Mouse (Mus musculus) right cerebral cortex, postnatal 25 days (tissue): Measurements from ENCODE around the gene Slc29a2.

Source experiments
- DNase-seq: peaks from one replicate; pipeline ENCODE4 v3.0.0; 2022

Slc29a2 gene

DNA sequence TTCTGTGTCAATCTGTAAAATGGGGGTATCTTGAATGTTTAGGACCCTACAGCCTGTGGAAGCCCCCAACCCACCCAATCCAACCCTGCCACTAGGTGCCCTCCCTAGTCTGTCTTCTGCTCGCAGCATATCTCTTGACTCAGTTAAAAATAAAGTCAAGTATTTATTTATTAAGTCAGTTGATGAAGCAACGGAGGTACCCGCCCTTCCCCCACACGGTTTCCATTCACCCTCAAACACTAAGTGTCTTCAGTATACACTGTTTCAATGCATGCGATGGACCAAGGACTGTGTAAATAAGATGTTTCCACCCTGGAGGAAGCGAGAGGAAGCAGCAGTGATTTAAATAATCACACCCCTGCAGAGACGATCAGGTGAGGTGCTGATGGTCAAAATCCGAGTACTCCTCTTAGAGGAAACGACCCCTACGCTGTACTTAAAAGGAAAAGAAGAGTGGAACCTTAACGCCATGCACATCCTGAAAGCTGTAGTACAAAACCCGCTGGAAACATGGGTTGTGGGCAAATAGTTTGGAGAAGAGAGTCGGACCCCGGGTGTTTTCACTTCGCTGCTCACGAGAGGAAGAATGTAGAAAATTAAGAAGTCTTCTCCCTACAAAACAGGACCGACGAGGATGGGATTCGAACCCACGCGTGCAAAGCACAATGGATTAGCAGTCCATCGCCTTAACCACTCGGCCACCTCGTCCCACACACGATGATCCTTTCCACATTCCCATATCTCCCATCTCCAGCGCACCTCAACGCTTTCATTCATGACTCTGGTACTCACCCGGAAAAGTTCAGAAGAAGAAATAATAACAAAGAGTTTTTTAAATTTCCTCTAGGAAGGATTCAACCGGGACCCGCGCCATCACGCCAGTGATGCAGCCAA lies 14.3 kb downstream of the Slc29a2 start:
- peak; percentile 81 for DNase-seq

DNA sequence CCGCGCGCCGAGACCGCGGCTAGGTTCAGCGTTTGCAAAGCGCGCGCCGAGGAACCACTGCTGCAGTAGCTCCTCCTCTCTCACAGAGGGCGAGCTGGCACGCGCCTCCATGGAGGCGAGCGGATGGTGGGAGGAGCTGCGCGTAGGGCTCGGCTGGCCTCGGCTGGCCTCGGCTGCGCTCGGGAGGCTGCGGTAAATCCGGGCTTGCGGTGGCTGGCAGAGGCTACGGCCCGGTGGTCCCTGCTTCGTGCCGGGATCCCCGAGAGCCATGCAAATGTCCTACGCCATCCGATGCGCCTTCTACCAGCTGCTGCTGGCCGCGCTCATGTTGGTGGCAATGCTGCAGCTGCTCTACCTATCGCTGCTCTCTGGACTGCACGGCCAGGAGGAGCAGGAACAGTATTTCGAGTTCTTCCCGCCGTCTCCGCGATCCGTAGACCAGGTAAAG lies 15.1 kb downstream of the Slc29a2 start, which contains the start of the genes B4gat1 and AC124502.3:
Gene B4gat1 (plus strand): TSS at position 118 of the 448 bp plus-strand sequence.
Gene AC124502.3 (plus strand): TSS at position 183 of the 448 bp plus-strand sequence.
- peak; percentile 93 for DNase-seq

DNA sequence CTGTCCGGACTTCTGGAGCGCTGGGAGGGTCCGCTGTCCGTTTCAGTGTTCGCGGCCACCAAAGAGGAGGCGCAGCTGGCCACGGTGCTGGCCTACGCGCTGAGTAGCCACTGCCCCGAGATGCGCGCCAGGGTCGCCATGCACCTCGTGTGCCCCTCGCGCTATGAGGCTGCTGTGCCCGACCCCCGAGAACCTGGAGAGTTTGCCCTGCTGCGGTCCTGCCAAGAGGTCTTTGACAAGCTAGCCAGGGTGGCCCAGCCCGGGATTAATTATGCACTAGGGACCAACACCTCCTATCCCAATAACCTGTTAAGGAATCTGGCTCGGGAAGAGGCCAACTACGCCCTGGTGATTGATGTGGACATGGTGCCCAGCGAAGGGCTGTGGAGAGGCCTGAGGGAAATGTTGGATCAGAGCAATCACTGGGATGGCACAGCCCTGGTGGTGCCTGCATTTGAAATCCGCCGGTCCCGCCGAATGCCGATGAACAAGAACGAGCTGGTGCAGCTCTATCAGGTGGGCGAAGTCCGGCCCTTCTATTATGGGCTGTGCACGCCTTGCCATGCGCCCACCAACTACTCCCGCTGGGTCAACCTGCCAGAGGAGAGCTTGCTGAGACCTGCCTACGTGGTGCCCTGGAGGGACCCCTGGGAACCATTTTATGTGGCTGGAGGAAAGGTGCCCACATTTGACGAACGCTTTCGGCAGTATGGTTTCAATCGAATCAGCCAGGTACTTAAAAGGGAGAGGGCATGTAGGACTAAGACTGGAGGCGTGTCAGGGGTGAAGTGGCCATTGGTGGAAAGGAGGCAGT lies 15.8 kb downstream of the Slc29a2 start:
- no peak for DNase-seq

DNA sequence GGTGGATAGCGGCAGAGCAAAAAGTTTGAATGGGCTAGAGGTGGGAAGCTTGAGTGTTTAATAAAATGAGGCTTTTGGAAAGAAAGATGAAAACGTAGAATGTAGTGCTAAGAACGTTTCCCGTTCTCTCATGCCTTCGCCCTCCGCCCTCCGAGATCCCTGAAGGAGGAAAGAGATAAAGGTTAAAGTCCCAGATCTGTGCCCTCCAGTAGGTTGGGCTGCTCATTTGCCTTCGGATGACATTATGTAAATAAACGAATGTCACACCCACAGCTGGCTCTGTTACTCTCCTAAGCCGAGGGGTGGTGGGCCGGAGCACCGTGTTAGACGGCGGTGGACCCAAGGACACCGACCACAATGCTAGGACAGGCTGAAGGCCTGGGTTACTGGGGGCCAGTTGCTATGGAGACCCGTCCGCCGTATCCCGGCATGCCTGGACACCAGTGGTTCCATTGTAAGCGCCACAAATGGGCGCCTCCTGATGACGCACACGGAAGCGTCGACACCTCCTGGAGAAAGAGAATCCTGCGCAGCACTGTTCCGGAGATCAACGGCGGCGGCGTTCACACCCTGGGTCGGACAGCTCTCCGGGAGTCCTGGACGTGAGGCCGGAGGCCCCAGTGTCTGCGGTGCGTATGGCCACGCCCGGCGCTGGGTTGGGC lies 17.3 kb downstream of the Slc29a2 start, which contains the start of gene Brms1:
Gene Brms1 (plus strand): TSS at position 493 of the 662 bp plus-strand sequence.
- DNase-seq: peak; percentile 93

DNA sequence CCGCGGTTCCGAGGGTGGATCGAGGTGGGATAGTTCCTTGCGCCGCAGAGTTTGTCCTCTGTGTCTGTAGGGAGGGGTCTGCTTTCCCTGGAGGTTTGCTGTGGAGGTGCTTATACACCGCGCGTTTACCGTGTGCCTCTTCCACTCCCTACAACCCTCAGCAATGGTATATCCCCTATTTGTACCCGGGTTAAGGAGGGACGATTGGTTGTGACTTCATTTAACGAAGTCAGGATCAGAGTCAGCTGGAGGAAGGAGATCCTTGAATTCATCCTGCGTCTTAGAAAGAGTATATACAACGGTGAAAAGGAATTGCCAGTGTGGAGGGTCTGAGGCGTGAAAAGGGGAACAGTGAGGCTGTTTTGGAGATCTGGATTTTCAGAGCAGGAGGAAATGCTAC lies 17.9 kb downstream of the Slc29a2 start:
- DNase-seq: no peak

DNA sequence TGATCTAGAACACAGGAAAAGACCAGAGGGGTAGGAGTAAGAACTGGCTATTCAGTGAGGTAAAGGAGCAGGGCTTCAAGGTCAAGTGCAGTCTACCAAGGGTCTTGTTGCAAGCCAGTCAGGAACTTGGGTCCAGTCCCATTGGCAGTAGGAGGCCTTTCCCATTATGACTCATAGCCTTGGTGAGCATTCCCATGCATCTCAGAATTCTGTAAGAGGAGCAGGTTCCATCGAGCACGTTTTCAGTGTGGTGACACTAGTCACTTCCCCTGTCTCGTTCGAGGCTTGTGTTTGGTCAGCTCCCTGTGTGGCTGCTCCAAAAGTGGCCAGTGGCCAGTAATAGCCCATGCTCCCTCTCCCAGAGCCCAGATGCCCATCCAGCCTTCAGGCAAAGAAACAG lies 21.9 kb downstream of the Slc29a2 start:
- no peak for DNase-seq

DNA sequence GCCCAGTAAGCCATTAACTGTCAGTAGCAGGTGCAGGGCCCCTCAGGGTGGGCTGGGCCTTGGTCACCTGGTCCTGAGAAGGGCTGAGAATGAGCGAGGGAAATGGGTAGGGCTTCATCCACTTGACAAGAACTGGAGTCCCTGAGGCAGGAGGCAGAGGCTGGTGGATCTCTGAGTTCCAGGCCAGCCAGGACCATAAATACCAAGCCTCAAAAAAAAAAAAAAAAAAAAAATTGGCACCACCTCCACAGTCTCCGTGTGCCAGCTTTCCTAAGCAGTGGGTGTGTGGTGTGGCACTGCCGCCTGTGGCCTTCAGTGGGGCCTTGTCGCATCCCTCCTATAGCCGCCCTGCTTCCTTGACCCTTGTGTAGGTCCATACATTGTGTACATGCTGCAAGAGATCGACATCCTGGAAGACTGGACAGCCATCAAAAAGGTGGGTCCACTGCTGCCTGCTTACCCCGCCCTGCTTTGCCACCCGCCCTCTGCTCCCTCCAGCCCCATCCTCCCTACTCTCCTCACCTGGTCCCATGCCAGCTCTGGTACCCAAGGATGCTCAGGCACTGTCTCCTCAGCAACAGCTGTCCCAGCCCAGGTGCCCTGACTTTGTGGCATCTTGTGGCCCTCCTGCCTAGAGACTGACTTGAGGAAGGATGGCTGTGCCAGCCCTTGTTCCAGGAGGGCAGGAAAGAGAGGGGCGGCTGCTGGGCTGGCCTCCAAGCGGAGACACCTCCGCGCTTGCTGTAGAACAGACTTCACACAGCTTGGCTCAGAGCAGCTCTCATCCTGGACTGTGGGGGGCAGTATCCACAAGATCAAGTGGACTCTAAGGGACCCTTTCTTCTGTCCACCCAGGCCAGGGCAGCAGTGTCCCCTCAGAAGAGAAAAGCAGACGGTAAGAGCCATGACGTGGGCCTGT lies 24.7 kb downstream of the Slc29a2 start:
- no peak for DNase-seq

DNA sequence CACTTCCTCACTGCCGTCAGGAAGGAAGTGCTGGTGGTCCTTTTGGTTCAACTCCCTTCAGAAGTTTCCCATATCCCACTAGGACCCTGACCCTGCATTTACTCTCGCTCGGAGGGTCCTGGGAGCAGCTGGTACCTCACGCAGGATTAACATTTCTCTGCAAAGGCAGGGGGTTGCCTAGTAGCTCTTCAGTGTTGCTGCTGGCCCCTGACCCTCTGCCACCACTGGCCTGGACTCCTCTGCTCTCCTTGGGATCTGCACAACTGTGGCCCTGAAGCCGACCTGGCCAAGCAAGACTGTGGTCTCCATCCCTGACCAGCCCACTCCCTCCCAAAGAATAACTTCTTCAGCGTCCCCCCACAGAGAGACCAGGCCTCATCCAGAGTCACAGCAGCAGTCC lies 25.7 kb downstream of the Slc29a2 start:
- no peak for DNase-seq

DNA sequence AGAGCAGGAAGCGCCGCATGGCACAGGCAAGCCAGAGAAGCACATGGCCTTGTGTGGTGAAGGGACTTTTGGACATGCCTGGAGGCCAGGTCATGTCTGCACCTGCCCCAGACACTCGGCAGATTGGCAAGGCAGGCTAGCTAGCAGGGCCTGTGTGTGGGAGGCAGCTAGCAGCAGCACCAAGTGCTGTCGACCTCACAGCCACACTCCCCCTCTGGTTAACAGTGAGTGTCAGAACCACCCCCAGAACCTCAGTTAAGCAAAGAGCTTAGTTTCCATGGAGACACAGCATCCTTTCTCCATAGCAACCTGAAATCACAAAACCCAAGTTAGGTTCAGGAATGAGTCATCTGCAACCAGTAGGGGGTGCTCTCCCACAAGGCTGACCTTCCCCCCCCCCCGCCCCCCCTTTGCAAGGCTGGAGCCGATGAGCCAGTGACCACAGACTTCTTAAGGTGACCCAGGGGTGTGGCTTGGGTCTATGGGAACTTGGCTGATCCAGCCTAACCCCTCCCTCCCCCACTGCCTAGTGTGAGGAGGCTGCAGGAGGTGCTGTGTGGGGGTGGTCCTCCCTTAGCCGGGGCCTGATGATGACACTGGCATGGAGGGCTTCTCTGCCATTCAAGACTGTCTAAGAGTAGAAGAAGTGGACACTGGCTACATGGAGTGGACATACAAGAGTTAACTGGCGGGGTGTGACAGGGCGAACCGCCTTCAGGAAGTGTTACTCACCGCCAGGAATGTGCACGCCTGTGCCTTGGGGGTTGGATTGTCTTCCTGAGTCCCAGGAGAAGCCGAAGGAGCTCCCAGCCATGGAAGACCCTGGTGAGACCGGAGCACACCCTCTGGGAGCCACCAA lies 26.6 kb downstream of the Slc29a2 start, which contains the start of gene Rin1:
Gene Rin1 (plus strand): TSS at position 435 of the 859 bp plus-strand sequence.
- no peak for DNase-seq

DNA sequence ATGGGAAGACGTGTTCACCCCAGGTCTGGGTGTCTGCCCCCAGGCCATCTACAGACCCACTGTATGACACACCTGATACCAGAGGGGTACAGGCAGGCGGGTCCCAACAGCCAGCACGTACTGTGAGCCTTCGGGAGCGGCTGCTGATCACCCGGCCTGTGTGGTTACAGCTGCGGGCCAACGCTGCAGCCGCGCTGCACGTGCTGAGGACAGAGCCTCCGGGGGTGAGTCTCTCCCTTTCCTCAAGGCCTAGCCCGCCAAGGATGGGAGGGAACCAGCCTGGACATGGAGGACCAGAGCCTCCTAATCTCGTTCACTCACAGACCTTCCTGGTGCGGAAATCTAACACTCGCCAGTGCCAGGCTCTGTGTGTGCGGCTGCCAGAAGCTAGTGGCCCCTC lies 27.4 kb downstream of the Slc29a2 start:
- no peak for DNase-seq

DNA sequence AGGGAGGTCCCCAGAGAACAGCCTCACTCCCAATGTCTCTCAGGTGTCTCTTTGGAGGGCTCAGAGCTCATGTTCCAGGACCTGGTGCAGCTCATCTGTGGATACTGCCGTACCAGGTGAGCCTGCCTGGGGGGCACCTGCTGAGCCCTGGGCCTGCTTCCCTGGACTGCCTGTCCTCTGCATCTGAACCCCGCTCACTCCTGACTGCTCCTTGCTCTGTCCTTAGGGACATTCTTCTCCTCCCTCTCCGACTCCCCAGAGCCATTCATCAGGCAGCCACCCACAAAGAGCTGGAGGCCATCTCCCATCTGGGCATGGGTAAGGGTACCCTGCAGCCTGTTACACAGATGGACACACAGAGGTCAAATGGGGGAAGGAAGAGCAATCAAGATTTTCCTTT lies 27.9 kb downstream of the Slc29a2 start:
- no peak for DNase-seq

DNA sequence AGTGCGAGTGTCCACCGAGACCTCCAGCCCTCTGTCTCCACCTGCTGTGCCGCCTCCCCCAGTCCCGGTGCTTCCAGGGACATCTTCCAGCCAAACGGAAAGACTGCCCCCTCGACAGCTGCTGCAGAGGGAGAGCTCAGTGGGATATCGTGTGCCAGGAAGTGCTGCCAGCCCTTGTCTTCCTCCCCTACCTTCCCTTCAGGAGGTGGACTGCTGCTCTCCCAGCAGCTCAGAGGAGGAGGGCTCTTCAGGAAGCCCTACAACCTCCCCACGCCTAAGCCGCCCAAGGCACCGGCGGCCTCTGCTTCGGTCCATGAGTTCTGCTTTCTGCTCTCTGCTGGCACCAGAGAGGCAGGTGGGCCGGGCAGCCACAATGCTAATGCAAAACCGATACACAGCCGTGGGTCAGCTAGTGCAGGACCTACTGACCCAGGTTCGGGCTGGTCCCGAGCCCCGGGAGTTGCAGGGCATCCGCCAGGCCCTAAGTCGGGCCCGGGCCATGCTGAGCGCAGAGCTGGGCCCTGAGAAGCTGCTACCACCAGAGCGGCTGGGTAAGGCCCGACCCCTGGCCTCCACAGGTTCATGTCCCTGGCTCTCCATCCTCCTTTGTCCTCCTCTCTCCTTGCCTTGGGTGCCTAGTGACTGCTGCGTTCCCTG lies 28.6 kb downstream of the Slc29a2 start:
- DNase-seq: no peak

DNA sequence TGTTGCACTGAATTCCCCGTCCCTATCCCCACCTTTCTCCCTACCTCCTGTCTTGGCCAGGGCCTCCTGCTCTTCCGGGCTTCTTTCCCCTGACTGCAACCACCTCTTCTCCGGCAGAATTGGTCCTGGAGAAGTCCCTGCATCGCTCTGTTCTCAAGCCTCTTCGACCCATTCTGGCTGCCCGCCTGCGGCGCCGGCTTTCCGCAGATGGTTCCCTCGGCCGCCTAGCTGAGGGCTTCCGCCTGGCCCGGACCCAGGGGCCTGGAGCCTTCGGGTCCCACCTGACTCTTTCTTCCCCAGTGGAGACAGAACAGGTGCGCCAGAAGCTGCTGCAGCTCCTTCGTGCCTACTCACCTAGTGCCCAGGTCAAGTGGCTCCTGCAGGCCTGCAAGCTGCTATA lies 29.2 kb downstream of the Slc29a2 start:
- no peak for DNase-seq

DNA sequence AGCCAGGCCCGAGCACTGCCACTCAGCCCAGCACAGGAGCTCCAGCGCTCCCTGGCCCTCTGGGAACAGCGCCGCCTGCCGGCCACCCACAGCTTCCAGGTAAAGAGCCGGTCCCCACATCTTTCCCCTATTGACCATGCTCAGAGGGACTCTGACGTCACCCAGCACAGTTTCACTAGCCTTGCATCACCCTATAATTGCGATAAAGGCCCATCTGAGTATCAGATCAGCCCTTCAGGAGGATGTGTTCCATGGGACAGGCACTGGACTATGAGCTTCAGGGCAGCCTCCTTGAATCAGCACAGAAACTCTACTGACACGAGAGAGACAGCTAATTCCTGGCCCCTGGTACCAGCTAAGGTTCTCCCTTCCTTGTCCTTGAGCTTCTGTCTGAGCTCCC lies 30.2 kb downstream of the Slc29a2 start:
- no peak for DNase-seq

DNA sequence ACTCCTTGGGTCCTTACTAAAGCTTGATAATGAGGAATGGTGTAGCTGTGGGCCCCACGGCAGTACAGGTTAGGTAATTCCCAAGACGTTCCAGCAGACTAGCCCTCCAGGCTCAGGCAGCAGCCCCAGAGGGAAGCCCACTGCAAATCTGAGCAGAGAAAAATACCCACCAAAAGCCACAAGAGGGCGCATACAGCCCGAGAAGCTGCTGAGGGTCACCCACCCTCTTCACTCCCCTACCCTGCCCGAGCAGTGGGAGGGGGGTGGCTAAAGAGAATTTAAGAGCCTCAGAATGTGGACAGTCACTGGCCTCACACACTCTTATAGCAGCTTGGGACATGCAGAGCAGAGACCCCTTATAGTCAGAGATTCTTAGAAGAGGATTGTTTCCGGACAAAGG lies 32.6 kb downstream of the Slc29a2 start:
- DNase-seq: no peak

DNA sequence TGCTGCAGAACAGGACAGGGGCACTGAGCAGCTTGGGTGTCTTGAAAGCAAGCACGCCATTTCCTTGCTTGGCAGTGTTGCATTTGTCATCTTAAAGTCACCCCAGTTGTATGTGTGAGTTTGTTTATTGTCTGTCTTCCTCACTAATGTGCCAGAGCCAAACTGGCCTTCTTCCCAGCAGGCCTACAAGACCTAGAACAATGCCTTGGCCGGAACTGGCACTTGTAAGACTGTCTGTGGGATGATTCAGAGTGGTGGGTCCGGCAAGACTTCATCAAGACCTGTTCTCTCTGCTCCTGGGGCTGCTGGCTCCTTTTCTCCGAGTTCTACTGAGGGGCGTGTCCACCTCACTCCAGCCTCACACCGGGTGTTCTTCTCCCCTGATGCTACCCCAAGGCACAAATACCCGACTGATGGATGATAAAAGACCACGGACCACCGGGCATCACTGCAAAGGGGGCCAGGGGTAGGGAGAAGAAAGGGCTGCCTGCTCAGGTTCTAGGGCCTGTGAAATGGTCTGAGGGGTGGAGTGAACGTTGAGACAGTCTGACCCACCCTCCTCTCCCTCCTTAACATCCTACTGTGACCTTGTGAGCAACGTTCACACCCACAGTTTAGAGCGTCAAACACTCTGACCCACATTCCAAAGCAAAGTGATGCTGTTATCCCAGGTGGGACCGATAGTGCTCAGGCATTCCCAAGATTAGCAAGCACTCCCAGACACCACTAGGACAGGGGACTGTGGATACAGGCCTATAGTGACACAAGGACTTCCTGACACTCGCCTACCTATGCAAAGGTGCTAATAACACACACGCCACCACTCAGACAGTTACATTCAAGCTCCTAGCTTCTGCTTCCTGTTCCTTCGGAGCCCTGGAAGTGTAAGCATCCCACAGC lies 34.5 kb downstream of the Slc29a2 start:
- no peak for DNase-seq

DNA sequence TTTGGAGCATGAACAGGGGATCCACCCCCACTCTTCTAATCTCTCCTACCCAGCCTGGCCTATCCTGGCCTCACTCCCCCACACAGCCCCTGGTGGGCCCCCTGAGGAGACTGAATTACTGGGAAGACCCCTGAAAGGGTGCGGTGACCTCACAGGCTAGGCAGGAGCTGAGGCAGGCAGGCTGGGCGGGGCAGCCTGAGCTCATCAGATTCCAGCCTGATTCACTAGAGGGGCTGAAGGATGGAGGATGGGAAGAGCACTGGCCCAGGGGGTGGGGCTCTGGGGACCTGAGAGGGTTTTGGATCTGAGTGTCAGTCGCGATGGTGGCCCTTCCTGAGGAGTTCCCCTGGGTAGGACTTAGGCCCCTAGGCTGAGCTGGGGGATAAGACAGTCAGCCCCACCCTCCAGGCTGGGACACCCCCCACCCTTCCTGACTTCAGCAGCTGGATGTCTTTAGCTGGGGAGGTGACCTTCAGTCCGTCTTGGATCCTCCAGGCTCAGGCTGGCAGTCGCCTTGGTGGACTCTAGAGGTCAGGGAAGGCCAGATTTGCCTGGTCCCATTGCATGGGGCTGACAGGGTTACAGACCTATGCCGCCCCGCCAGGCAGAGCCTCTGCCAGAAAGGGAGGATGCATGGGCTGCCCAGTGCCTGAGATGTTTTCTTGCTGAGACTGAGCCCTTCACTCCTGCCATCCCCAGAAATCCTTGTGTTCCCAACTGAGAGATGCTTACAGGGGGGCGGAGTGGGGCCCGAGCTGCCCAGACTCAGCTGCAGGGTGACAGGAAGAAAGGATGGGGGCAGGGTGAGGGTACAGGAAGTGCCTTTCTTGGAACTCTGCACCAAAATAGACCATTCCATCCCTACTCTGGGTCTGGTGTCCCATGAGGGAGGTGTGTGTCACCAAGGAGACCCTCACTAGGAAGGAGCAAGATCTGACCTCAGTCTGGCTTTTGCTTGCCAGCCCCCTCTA lies 35.4 kb downstream of the Slc29a2 start:
- no peak for DNase-seq
